Mouse (Mus musculus): ENCODE measurements around the gene Magi1. TPM values are rescaled to one million over a fixed set of nuclear protein-coding genes. Genes with fewer than 3 reads are reported as not detected.

The Magi1 gene
- polyA plus RNA-seq, 1 experiment from 2014 or later, result 29.1 TPM

- H3K4me2 ChIP-seq, result no peak overlapping the region
- peaks cover 8% of the 10 kb centered on the region; the same call in 1 of the 2 replicates for H3K4me1 ChIP-seq (replicated peaks)
- WGBS, result 91% methylated on average over 7 of the region's 7 CpGs
- no peak overlapping the region for H3K9ac ChIP-seq
- H3K27me3 ChIP-seq, result no peaks in the 10 kb centered on the region
- H3K36me3 ChIP-seq, result no peaks in the 10 kb centered on the region
- no peaks in the 10 kb centered on the region for H3K9me3 ChIP-seq
- no peak overlapping the region for H3K4me3 ChIP-seq
- 0 out of 2 replicates have a peak overlapping the region, but pooled peaks have one; percentile 18 for H3K27ac ChIP-seq
- no peak for ATAC-seq (ENCODE audit: low FRiP score)
Measured at GRCm38 (mm10) chr6:94060621-94061213, 223.0 kb downstream of the Magi1 start.

GRCm38 (mm10) chr6:94059090-94059489, 224.6 kb downstream of the Magi1 start:
- H3K9ac ChIP-seq, result no peak overlapping the region
- no peak overlapping the region for H3K4me2 ChIP-seq
- no peak for ATAC-seq (ENCODE audit: low FRiP score)
- no peak overlapping the region for H3K27ac ChIP-seq
- peaks cover 8% of the 10 kb centered on the region; the same call in 1 of the 2 replicates for H3K4me1 ChIP-seq (replicated peaks)
- H3K9me3 ChIP-seq, result no peaks in the 10 kb centered on the region
- no peak overlapping the region for H3K4me3 ChIP-seq
- 90% methylated on average over 2 of the region's 2 CpGs for WGBS
- no peaks in the 10 kb centered on the region for H3K27me3 ChIP-seq
- no peaks in the 10 kb centered on the region for H3K36me3 ChIP-seq

GRCm38 (mm10) chr6:94053920-94054319, 229.8 kb downstream of the Magi1 start:
- Histone ChIP-seq H3K27me3 (no peaks in the 10 kb centered on the region), H3K9me3 (no peaks in the 10 kb centered on the region), H3K9ac (no peak overlapping the region), H3K4me1 (replicated peaks) (no peaks in the 10 kb centered on the region), H3K4me2 (no peak overlapping the region), H3K4me3 (no peak overlapping the region), H3K36me3 (no peaks in the 10 kb centered on the region), H3K27ac (no peak overlapping the region)
- ATAC-seq (ENCODE audit: low FRiP score), result no peak
- WGBS, result 15% methylated on average over 1 of the region's 1 CpGs

GRCm38 (mm10) chr6:94045180-94045579, 238.5 kb downstream of the Magi1 start:
- H3K4me2 ChIP-seq, result no peak overlapping the region
- no peaks in the 10 kb centered on the region for H3K27me3 ChIP-seq
- H3K4me3 ChIP-seq, result no peak overlapping the region
- WGBS, result 93% methylated on average over 4 of the region's 4 CpGs
- no peak overlapping the region for H3K27ac ChIP-seq
- H3K9me3 ChIP-seq, result no peaks in the 10 kb centered on the region
- no peaks in the 10 kb centered on the region for H3K36me3 ChIP-seq
- H3K4me1 ChIP-seq (replicated peaks), result peaks cover 5% of the 10 kb centered on the region
- no peak overlapping the region for H3K9ac ChIP-seq
- no peak for ATAC-seq (ENCODE audit: low FRiP score)

- ATAC-seq (ENCODE audit: low FRiP score), result no peak
- H3K36me3 ChIP-seq, result no peaks in the 10 kb centered on the region
- H3K9me3 ChIP-seq, result no peaks in the 10 kb centered on the region
- no peak overlapping the region for H3K27ac ChIP-seq
- H3K27me3 ChIP-seq, result no peaks in the 10 kb centered on the region
- WGBS, result 71% methylated on average over 7 of the region's 7 CpGs
- H3K4me2 ChIP-seq, result no peak overlapping the region
- peaks cover 5% of the 10 kb centered on the region for H3K4me1 ChIP-seq (replicated peaks)
- no peak overlapping the region for H3K4me3 ChIP-seq
- H3K9ac ChIP-seq, result no peak overlapping the region
Measured at GRCm38 (mm10) chr6:94043461-94043860, 240.3 kb downstream of the Magi1 start.

- peaks cover 5% of the 10 kb centered on the region for H3K4me1 ChIP-seq (replicated peaks)
- no peak overlapping the region for H3K9ac ChIP-seq
- no peaks in the 10 kb centered on the region for H3K36me3 ChIP-seq
- no peak for ATAC-seq (ENCODE audit: low FRiP score)
- WGBS, result 63% methylated on average over 2 of the region's 2 CpGs
- no peak overlapping the region for H3K4me3 ChIP-seq
- no peak overlapping the region for H3K27ac ChIP-seq
- no peaks in the 10 kb centered on the region for H3K27me3 ChIP-seq
- H3K4me2 ChIP-seq, result no peak overlapping the region
- no peaks in the 10 kb centered on the region for H3K9me3 ChIP-seq
Measured at GRCm38 (mm10) chr6:94040093-94040492, 243.6 kb downstream of the Magi1 start.

- Histone ChIP-seq H3K9me3 (no peaks in the 10 kb centered on the region), H3K4me3 (no peak overlapping the region), H3K9ac (no peak overlapping the region), H3K4me2 (no peak overlapping the region), H3K36me3 (no peaks in the 10 kb centered on the region), H3K4me1 (replicated peaks) (peaks cover 5% of the 10 kb centered on the region), H3K27ac (no peak overlapping the region), H3K27me3 (no peaks in the 10 kb centered on the region)
- ATAC-seq (ENCODE audit: low FRiP score), result no peak
- 97% methylated on average over 3 of the region's 3 CpGs for WGBS
Measured at GRCm38 (mm10) chr6:94038897-94039296, 244.8 kb downstream of the Magi1 start.

- Histone ChIP-seq H3K4me3 (no peak overlapping the region), H3K9me3 (no peaks in the 10 kb centered on the region), H3K27me3 (no peaks in the 10 kb centered on the region), H3K27ac (no peak overlapping the region), H3K9ac (no peak overlapping the region), H3K4me2 (no peak overlapping the region), H3K36me3 (no peaks in the 10 kb centered on the region), H3K4me1 (replicated peaks) (0 out of 2 replicates have a peak, but pooled peaks cover 3% of the 10 kb centered on the region)
- ATAC-seq (ENCODE audit: low FRiP score), result no peak
- 68% methylated on average over 7 of the region's 7 CpGs for WGBS
Measured at GRCm38 (mm10) chr6:94036554-94036953, 247.2 kb downstream of the Magi1 start.

- no peak for ATAC-seq (ENCODE audit: low FRiP score)
- H3K9me3 ChIP-seq, result no peaks in the 10 kb centered on the region
- no peak overlapping the region for H3K4me3 ChIP-seq
- H3K9ac ChIP-seq, result no peak overlapping the region
- WGBS, result 65% methylated on average over 9 of the region's 9 CpGs
- H3K27ac ChIP-seq, result no peak overlapping the region
- no peak overlapping the region for H3K4me2 ChIP-seq
- no peaks in the 10 kb centered on the region for H3K36me3 ChIP-seq
- H3K27me3 ChIP-seq, result no peaks in the 10 kb centered on the region
- peaks cover 10% of the 10 kb centered on the region for H3K4me1 ChIP-seq (replicated peaks)
Measured at GRCm38 (mm10) chr6:94026361-94026760, 257.4 kb downstream of the Magi1 start.

- no peak overlapping the region for H3K27ac ChIP-seq
Measured at GRCm38 (mm10) chr6:94022437-94022836, 261.3 kb downstream of the Magi1 start.

GRCm38 (mm10) chr6:94021239-94021962, 262.3 kb downstream of the Magi1 start:
- peaks cover 14% of the 10 kb centered on the region for H3K4me1 ChIP-seq (replicated peaks)
- no peaks in the 10 kb centered on the region for H3K9me3 ChIP-seq
- H3K4me2 ChIP-seq, result no peak overlapping the region
- WGBS, result 85% methylated on average over 8 of the region's 8 CpGs
- no peaks in the 10 kb centered on the region for H3K27me3 ChIP-seq
- ATAC-seq (ENCODE audit: low FRiP score), result no peak
- H3K27ac ChIP-seq, result no peak overlapping the region
- no peaks in the 10 kb centered on the region for H3K36me3 ChIP-seq
- no peak overlapping the region for H3K4me3 ChIP-seq
- no peak overlapping the region for H3K9ac ChIP-seq

More at GRCm38 (mm10) chr6:94022437-94022836, 261.3 kb downstream of the Magi1 start:
- ATAC-seq (ENCODE audit: low FRiP score), result no peak
- Histone ChIP-seq H3K4me2 (no peak overlapping the region), H3K4me1 (replicated peaks) (peaks cover 14% of the 10 kb centered on the region), H3K9ac (no peak overlapping the region), H3K9me3 (no peaks in the 10 kb centered on the region), H3K4me3 (no peak overlapping the region), H3K27me3 (no peaks in the 10 kb centered on the region), H3K36me3 (no peaks in the 10 kb centered on the region)
- 82% methylated on average over 5 of the region's 5 CpGs for WGBS

GRCm38 (mm10) chr6:94020566-94020965, 263.2 kb downstream of the Magi1 start:
- Histone ChIP-seq H3K4me1 (replicated peaks) (peaks cover 14% of the 10 kb centered on the region), H3K9ac (no peak overlapping the region), H3K27ac (no peak overlapping the region), H3K27me3 (no peaks in the 10 kb centered on the region), H3K4me3 (no peak overlapping the region), H3K36me3 (no peaks in the 10 kb centered on the region), H3K9me3 (no peaks in the 10 kb centered on the region), H3K4me2 (no peak overlapping the region)
- no peak for ATAC-seq (ENCODE audit: low FRiP score)
- WGBS, result 35% methylated on average over 4 of the region's 4 CpGs

- Histone ChIP-seq H3K27ac (no peak overlapping the region), H3K9ac (no peak overlapping the region), H3K4me1 (replicated peaks) (peaks cover 10% of the 10 kb centered on the region), H3K4me3 (no peak overlapping the region), H3K9me3 (no peaks in the 10 kb centered on the region), H3K4me2 (no peak overlapping the region), H3K36me3 (no peaks in the 10 kb centered on the region), H3K27me3 (no peaks in the 10 kb centered on the region)
- ATAC-seq (ENCODE audit: low FRiP score), result no peak
- 82% methylated on average over 4 of the region's 4 CpGs for WGBS
Measured at GRCm38 (mm10) chr6:94019935-94020334, 263.8 kb downstream of the Magi1 start.

Data from hindbrain, embryonic 13.5 days (tissue).